Comparison of ENCODE assay signal across 9 mouse cellular contexts in genomic region chr5:149261866-149262265, GRCm38 (mm10). TPM values are rescaled to one million over a fixed set of nuclear protein-coding genes. Genes with fewer than 3 reads are reported as not detected.
DNase-seq lines count a peak whose midpoint lies in the region; ATAC-seq and TF ChIP-seq lines count a peak whose summit lies in the region.
"Had no signal": no experiment of that assay in that cellular context is flagged by ENCODE, and none has a peak within 500 bp of the region (broad histone marks: within the 10 kb centered on the region; RNA-seq: fewer than 3 reads in every experiment).

No protein-coding gene starts in this region.

- no peak overlapping the region for H3K9ac ChIP-seq in midbrain, postnatal 0 days (replicated peaks; ENCODE audit: low read length, poor library complexity, severe bottlenecking)
- no peak overlapping the region for H3K9ac ChIP-seq in midbrain, embryonic 15.5 days
- no peak overlapping the region for H3K9ac ChIP-seq in hindbrain, embryonic 13.5 days
- H3K9ac ChIP-seq: embryonic facial prominence, embryonic 12.5 days had no signal

- no peak overlapping the region for H3K4me2 ChIP-seq in midbrain, postnatal 0 days (ENCODE audit: low read depth, low read length, poor library complexity, severe bottlenecking)
- H3K4me2 ChIP-seq in midbrain, embryonic 15.5 days: no peak overlapping the region
- no peak overlapping the region for H3K4me2 ChIP-seq in hindbrain, embryonic 13.5 days
- H3K4me2 ChIP-seq: embryonic facial prominence, embryonic 12.5 days had no signal

- H3K9me3 ChIP-seq in midbrain, postnatal 0 days (ENCODE audit: low read length): no peaks in the 10 kb centered on the region
- no peaks in the 10 kb centered on the region for H3K9me3 ChIP-seq in midbrain, embryonic 15.5 days
- H3K9me3 ChIP-seq in hindbrain, embryonic 13.5 days: peaks cover 4% of the 10 kb centered on the region; the same call in 1 of the 2 replicates
- H3K9me3 ChIP-seq: embryonic facial prominence, embryonic 12.5 days had no signal

- peak; percentile 40; the same call in 1 of the 2 replicates for TF ChIP-seq CTCF in midbrain, postnatal 0 days (IDR thresholded peaks at IDR 0.05)

- H3K27ac ChIP-seq in midbrain, postnatal 0 days (ENCODE audit: low read depth, low read length): no peak overlapping the region
- H3K27ac ChIP-seq in midbrain, embryonic 15.5 days: no peak overlapping the region
- no peak overlapping the region for H3K27ac ChIP-seq in hindbrain, embryonic 13.5 days
- H3K27ac ChIP-seq: embryonic facial prominence, embryonic 12.5 days had no signal

- no peaks in the 10 kb centered on the region for H3K27me3 ChIP-seq in midbrain, postnatal 0 days (ENCODE audit: insufficient read depth, low read length)
- no peaks in the 10 kb centered on the region for H3K27me3 ChIP-seq in midbrain, embryonic 15.5 days (replicated peaks)
- H3K27me3 ChIP-seq in splenic B cell, adult 2 months (ENCODE audit: control insufficient read depth, insufficient read depth, low read length, poor library complexity, severe bottlenecking): no peaks in the 10 kb centered on the region
- H3K27me3 ChIP-seq in hindbrain, embryonic 13.5 days: peaks cover 5% of the 10 kb centered on the region; the same call in 1 of the 2 replicates
- H3K27me3 ChIP-seq: embryonic facial prominence, embryonic 12.5 days had no signal

- peaks cover 3% of the 10 kb centered on the region; the same call in 1 of the 2 replicates for H3K4me1 ChIP-seq in midbrain, postnatal 0 days (ENCODE audit: insufficient read depth, low read length)
- peaks cover 15% of the 10 kb centered on the region for H3K4me1 ChIP-seq in midbrain, embryonic 15.5 days
- H3K4me1 ChIP-seq in hindbrain, embryonic 13.5 days (replicated peaks): peaks cover 28% of the 10 kb centered on the region

- H3K36me3 ChIP-seq in midbrain, postnatal 0 days (ENCODE audit: insufficient read depth, low read length): no peaks in the 10 kb centered on the region
- no peaks in the 10 kb centered on the region for H3K36me3 ChIP-seq in midbrain, embryonic 15.5 days (replicated peaks)
- no peaks in the 10 kb centered on the region for H3K36me3 ChIP-seq in splenic B cell, adult 2 months (ENCODE audit: control insufficient read depth, insufficient read depth, low read length, poor library complexity, severe bottlenecking)
- no peaks in the 10 kb centered on the region for H3K36me3 ChIP-seq in hindbrain, embryonic 13.5 days
- H3K36me3 ChIP-seq: embryonic facial prominence, embryonic 12.5 days had no signal

- WGBS in midbrain, postnatal 0 days: 68% methylated on average over 6 of the region's 6 CpGs
- 67% methylated on average over 6 of the region's 6 CpGs for WGBS in midbrain, embryonic 15.5 days
- 66% methylated on average over 6 of the region's 6 CpGs for WGBS in hindbrain, embryonic 13.5 days

- no peak for ATAC-seq in midbrain, postnatal 0 days (ENCODE audit: low FRiP score)
- ATAC-seq in midbrain, embryonic 15.5 days (replicated peaks): no peak
- no peak for ATAC-seq in hindbrain, embryonic 13.5 days (ENCODE audit: low FRiP score)

- peak; percentile 34 to 56 for DNase-seq in adrenal gland, adult 18-20 months (ENCODE audit: low spot score in 2 of 2)
- no peak for DNase-seq in adrenal gland, adult 8-10 months
- no peak for DNase-seq in midbrain, postnatal 0 days (ENCODE audit: low spot score)
- peak; percentile 56 for DNase-seq in c-Kit-positive CD71-positive TER-119-positive erythroid progenitor cells, embryonic 14.5 days (ENCODE audit: low spot score)
- DNase-seq in splenic B cell, adult 2 months (ENCODE audit: low read depth, low spot score): peak; percentile 71
- no peak for DNase-seq in layer of hippocampus, postnatal 36 days

- no peak overlapping the region for H3K4me3 ChIP-seq in midbrain, postnatal 0 days (ENCODE audit: low read depth, low read length)
- no peak overlapping the region for H3K4me3 ChIP-seq in midbrain, embryonic 15.5 days
- no peak overlapping the region for H3K4me3 ChIP-seq in hindbrain, embryonic 13.5 days
- H3K4me3 ChIP-seq: embryonic facial prominence, embryonic 12.5 days had no signal

RNA-seq across cellular contexts. Expression of gene Alox5ap, which starts 2.7 kb away (rescaled TPM):
- 10 to 100 TPM; 22.0 to 26.3 TPM for total RNA-seq in adrenal gland, adult 18-20 months (2021)
- total RNA-seq in adrenal gland, adult 8-10 months (2022): 10 to 100 TPM; 14.1 to 24.7 (median 21.0) TPM
- total RNA-seq in midbrain, postnatal 0 days (2014; rRNA removed): 2.5 and 8.5 TPM in 2 replicates
- polyA plus RNA-seq in midbrain, postnatal 0 days (2015; fragmentation: Nextera tagmentation; extraction: Ambion mirVana): 10.5 and 10.6 TPM in 2 replicates
- polyA plus RNA-seq in midbrain, embryonic 15.5 days (2015; fragmentation: Nextera tagmentation; extraction: Ambion mirVana): 10.0 and 11.1 TPM in 2 replicates
- polyA plus RNA-seq in hindbrain, embryonic 13.5 days (2015; fragmentation: Nextera tagmentation; extraction: Ambion mirVana): 9.0 and 11.2 TPM in 2 replicates
- 10 to 100 TPM in 1 of 2 experiments, 1 to 10 TPM in 1; 9.8 to 12.4 TPM for total RNA-seq in layer of hippocampus, postnatal 36 days (2021)

Comparison
In these comparisons a context has a peak if more than half of its experiments do, and no peak if none do; other contexts are left out.
1. DNase-seq: peak in adrenal gland, adult 18-20 months (2 of 2), c-Kit-positive CD71-positive TER-119-positive erythroid progenitor cells, embryonic 14.5 days (single experiment) and splenic B cell, adult 2 months (single experiment); none in adrenal gland, adult 8-10 months (single experiment), midbrain, postnatal 0 days (single experiment) and layer of hippocampus, postnatal 36 days (0 of 2).